Mouse (Mus musculus): ENCODE measurements around the gene Hist1h4d.

- TF ChIP-seq CTCF (IDR thresholded peaks at IDR 0.05; ENCODE audit: borderline replicate concordance, insufficient read depth, low read depth, low read length), result no peak
- no peak for TF ChIP-seq POLR2A (IDR thresholded peaks at IDR 0.05; ENCODE audit: borderline replicate concordance, insufficient read depth, low read length)
These were observed 28.4 kb upstream of the Hist1h4d start, which contains the start of gene Hist1h1d for GRCm38 (mm10) chr13:23552962-23553361.

All from cerebellum, adult 2 months (tissue).